Mouse (Mus musculus): ENCODE results near the gene Pik3ap1. TPM values are rescaled to one million over a fixed set of nuclear protein-coding genes. Genes with fewer than 3 reads are reported as not detected.

Pik3ap1 gene
- polyA plus RNA-seq, 1 experiment from 2014 or later: 3.0 TPM

DNA sequence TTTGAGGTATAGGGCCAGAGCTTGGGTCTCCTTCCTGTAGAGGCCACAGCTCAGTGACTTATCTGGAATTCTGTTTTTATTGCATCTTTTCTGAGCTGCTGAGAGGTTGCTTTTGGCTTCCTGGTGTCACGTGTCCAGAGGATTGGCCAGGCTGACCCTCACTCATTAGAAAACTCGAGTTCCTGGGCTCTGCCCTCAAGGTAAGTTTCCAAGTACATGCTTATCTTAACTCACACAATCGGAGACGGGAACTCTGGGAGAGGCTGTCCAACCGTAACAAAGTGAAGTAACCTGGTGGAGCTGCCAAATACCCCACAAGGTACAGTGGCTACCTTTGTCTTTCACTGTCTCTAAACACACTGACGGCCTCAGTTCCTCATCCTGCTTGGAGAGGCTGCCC, 81.5 kb downstream of the Pik3ap1 start:
- Histone ChIP-seq H3K36me3 (replicated peaks; ENCODE audit: control insufficient read depth, insufficient read depth, low read depth, low read length) (no peaks in the 10 kb centered on the region), H3K4me3 (ENCODE audit: low read depth, low read length) (no peak overlapping the region), H3K9me3 (replicated peaks; ENCODE audit: control insufficient read depth, low read length) (no peaks in the 10 kb centered on the region), H3K4me2 (ENCODE audit: low read depth, low read length) (no peak overlapping the region), H3K27me3 (ENCODE audit: control insufficient read depth, insufficient read depth, low read length) (no peaks in the 10 kb centered on the region), H3K4me1 (ENCODE audit: control insufficient read depth, insufficient read depth, low read length) (no peaks in the 10 kb centered on the region), H3K9ac (replicated peaks; ENCODE audit: low read length) (no peak overlapping the region), H3K27ac (replicated peaks; ENCODE audit: low read depth, low read length) (no peak overlapping the region)
- WGBS: 54% methylated on average over 6 of the region's 6 CpGs
- DNase-seq (ENCODE audit: low spot score) (no peak), ATAC-seq (replicated peaks; ENCODE audit: insufficient number of reproducible peaks, low FRiP score, low TSS enrichment, low read depth) (no peak)

DNA sequence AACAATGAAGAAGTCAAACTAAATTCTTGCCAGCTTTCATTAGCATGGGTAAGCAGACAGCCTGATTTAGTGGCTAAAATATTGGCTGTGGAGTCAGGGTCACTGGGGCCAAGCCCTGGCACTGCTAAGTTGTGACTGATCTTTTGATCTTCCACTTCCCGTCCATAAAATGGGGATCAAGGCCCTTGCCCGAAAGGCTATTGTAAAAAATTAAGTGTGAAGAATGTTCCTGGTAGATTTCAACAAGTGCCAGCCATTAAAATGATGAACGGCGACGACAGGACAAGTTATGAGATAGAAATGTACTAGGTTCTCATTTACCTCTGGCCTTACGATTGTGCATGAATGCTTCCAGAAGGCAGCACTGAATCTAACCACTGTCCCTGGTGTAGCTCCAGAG, 83.0 kb downstream of the Pik3ap1 start:
- no peaks in the 10 kb centered on the region for H3K9me3 ChIP-seq (replicated peaks; ENCODE audit: control insufficient read depth, low read length)
- H3K36me3 ChIP-seq (replicated peaks; ENCODE audit: control insufficient read depth, insufficient read depth, low read depth, low read length): no peaks in the 10 kb centered on the region
- no peaks in the 10 kb centered on the region for H3K27me3 ChIP-seq (ENCODE audit: control insufficient read depth, insufficient read depth, low read length)
- H3K9ac ChIP-seq (replicated peaks; ENCODE audit: low read length): no peak overlapping the region
- 51% methylated on average over 6 of the region's 6 CpGs for WGBS
- H3K4me1 ChIP-seq (ENCODE audit: control insufficient read depth, insufficient read depth, low read length): no peaks in the 10 kb centered on the region
- H3K4me2 ChIP-seq (ENCODE audit: low read depth, low read length): no peak overlapping the region
- H3K27ac ChIP-seq (replicated peaks; ENCODE audit: low read depth, low read length): no peak overlapping the region
- DNase-seq (ENCODE audit: low spot score) (no peak), ATAC-seq (replicated peaks; ENCODE audit: insufficient number of reproducible peaks, low FRiP score, low TSS enrichment, low read depth) (no peak)
- no peak overlapping the region for H3K4me3 ChIP-seq (ENCODE audit: low read depth, low read length)

GRCm38 (mm10) chr19:41299446-41299845, 85.5 kb downstream of the Pik3ap1 start:
- Histone ChIP-seq H3K27ac (replicated peaks; ENCODE audit: low read depth, low read length) (no peak overlapping the region), H3K9me3 (replicated peaks; ENCODE audit: control insufficient read depth, low read length) (no peaks in the 10 kb centered on the region), H3K4me3 (ENCODE audit: low read depth, low read length) (no peak overlapping the region), H3K4me1 (ENCODE audit: control insufficient read depth, insufficient read depth, low read length) (no peaks in the 10 kb centered on the region), H3K27me3 (ENCODE audit: control insufficient read depth, insufficient read depth, low read length) (no peaks in the 10 kb centered on the region), H3K4me2 (ENCODE audit: low read depth, low read length) (no peak overlapping the region), H3K36me3 (replicated peaks; ENCODE audit: control insufficient read depth, insufficient read depth, low read depth, low read length) (no peaks in the 10 kb centered on the region), H3K9ac (replicated peaks; ENCODE audit: low read length) (no peak overlapping the region)
- DNase-seq (ENCODE audit: low spot score) (no peak), ATAC-seq (replicated peaks; ENCODE audit: insufficient number of reproducible peaks, low FRiP score, low TSS enrichment, low read depth) (no peak)
- 88% methylated on average over 8 of the region's 8 CpGs for WGBS

- Histone ChIP-seq H3K9ac (replicated peaks; ENCODE audit: low read length) (no peak overlapping the region), H3K4me3 (ENCODE audit: low read depth, low read length) (no peak overlapping the region), H3K4me2 (ENCODE audit: low read depth, low read length) (no peak overlapping the region), H3K27me3 (ENCODE audit: control insufficient read depth, insufficient read depth, low read length) (no peaks in the 10 kb centered on the region), H3K27ac (replicated peaks; ENCODE audit: low read depth, low read length) (no peak overlapping the region), H3K36me3 (replicated peaks; ENCODE audit: control insufficient read depth, insufficient read depth, low read depth, low read length) (no peaks in the 10 kb centered on the region), H3K4me1 (ENCODE audit: control insufficient read depth, insufficient read depth, low read length) (no peaks in the 10 kb centered on the region), H3K9me3 (replicated peaks; ENCODE audit: control insufficient read depth, low read length) (no peaks in the 10 kb centered on the region)
- 61% methylated on average over 5 of the region's 5 CpGs for WGBS
- DNase-seq (ENCODE audit: low spot score) (peak; percentile 20), ATAC-seq (replicated peaks; ENCODE audit: insufficient number of reproducible peaks, low FRiP score, low TSS enrichment, low read depth) (no peak)
These were observed 93.8 kb downstream of the Pik3ap1 start for GRCm38 (mm10) chr19:41290952-41291619.

DNA sequence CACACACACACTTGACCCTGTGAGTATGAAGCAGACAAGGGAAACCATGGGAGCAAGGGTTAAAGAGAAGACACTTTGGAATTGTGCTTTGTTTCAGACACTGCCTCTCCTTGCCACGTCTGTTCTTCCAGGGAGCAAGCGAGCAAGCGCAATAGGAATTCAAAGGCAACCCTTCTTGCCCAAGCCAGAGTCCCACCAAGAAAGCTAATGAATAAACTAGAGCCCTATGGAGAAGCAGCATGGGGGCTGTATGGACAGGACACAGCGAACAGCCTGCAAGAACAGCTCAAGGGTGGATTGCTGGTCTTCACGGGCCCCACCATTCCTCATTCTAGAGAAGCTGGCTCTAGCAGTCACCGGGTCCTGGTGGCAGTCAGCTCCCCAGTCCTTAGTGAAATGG, 96.3 kb downstream of the Pik3ap1 start:
- Histone ChIP-seq H3K27ac (replicated peaks; ENCODE audit: low read depth, low read length) (no peak overlapping the region), H3K4me1 (ENCODE audit: control insufficient read depth, insufficient read depth, low read length) (no peaks in the 10 kb centered on the region), H3K4me3 (ENCODE audit: low read depth, low read length) (no peak overlapping the region), H3K4me2 (ENCODE audit: low read depth, low read length) (no peak overlapping the region), H3K27me3 (ENCODE audit: control insufficient read depth, insufficient read depth, low read length) (no peaks in the 10 kb centered on the region; the same call in 1 of the 2 replicates), H3K9ac (replicated peaks; ENCODE audit: low read length) (no peak overlapping the region), H3K9me3 (replicated peaks; ENCODE audit: control insufficient read depth, low read length) (no peaks in the 10 kb centered on the region), H3K36me3 (replicated peaks; ENCODE audit: control insufficient read depth, insufficient read depth, low read depth, low read length) (no peaks in the 10 kb centered on the region)
- 74% methylated on average over 6 of the region's 6 CpGs for WGBS
- DNase-seq (ENCODE audit: low spot score) (no peak), ATAC-seq (replicated peaks; ENCODE audit: insufficient number of reproducible peaks, low FRiP score, low TSS enrichment, low read depth) (no peak)

GRCm38 (mm10) chr19:41287224-41287623, 97.7 kb downstream of the Pik3ap1 start:
- H3K9ac ChIP-seq (replicated peaks; ENCODE audit: low read length): no peak overlapping the region

DNA sequence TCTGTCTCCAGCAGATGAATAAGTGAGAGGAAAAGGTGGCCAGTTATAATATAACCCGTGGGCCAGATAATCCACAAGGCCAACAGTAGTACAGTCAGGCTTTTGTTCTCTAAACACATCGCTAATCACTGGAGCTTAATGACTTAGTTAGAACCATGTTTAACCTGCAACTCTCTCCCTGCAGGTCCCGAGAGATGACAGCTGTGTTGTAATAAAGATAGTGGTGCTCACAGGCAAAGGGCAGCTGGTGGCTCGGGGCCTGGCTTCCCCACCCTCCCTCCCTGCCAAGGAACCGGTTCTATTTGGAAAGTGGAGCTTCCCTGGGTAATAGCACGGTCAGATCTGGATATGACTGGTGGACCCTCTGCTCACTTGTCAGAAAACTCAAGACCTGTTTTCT, 100.4 kb downstream of the Pik3ap1 start:
- no peaks in the 10 kb centered on the region for H3K9me3 ChIP-seq (replicated peaks; ENCODE audit: control insufficient read depth, low read length)
- 39% methylated on average over 6 of the region's 6 CpGs for WGBS
- no peak for DNase-seq (ENCODE audit: low spot score)
- no peaks in the 10 kb centered on the region for H3K36me3 ChIP-seq (replicated peaks; ENCODE audit: control insufficient read depth, insufficient read depth, low read depth, low read length)
- H3K27ac ChIP-seq (replicated peaks; ENCODE audit: low read depth, low read length): no peak overlapping the region
- H3K4me1 ChIP-seq (ENCODE audit: control insufficient read depth, insufficient read depth, low read length): no peaks in the 10 kb centered on the region
- no peak for ATAC-seq (replicated peaks; ENCODE audit: insufficient number of reproducible peaks, low FRiP score, low TSS enrichment, low read depth)
- no peak overlapping the region for H3K4me3 ChIP-seq (ENCODE audit: low read depth, low read length)
- no peaks in the 10 kb centered on the region; the same call in 1 of the 2 replicates for H3K27me3 ChIP-seq (ENCODE audit: control insufficient read depth, insufficient read depth, low read length)
- H3K4me2 ChIP-seq (ENCODE audit: low read depth, low read length): no peak overlapping the region
- no peak overlapping the region for H3K9ac ChIP-seq (replicated peaks; ENCODE audit: low read length)

More at GRCm38 (mm10) chr19:41287224-41287623, 97.7 kb downstream of the Pik3ap1 start:
- Histone ChIP-seq H3K4me1 (ENCODE audit: control insufficient read depth, insufficient read depth, low read length) (no peaks in the 10 kb centered on the region), H3K36me3 (replicated peaks; ENCODE audit: control insufficient read depth, insufficient read depth, low read depth, low read length) (no peaks in the 10 kb centered on the region), H3K27me3 (ENCODE audit: control insufficient read depth, insufficient read depth, low read length) (no peaks in the 10 kb centered on the region; the same call in 1 of the 2 replicates), H3K9me3 (replicated peaks; ENCODE audit: control insufficient read depth, low read length) (no peaks in the 10 kb centered on the region), H3K4me2 (ENCODE audit: low read depth, low read length) (no peak overlapping the region), H3K4me3 (ENCODE audit: low read depth, low read length) (no peak overlapping the region), H3K27ac (replicated peaks; ENCODE audit: low read depth, low read length) (no peak overlapping the region)
- ATAC-seq (replicated peaks; ENCODE audit: insufficient number of reproducible peaks, low FRiP score, low TSS enrichment, low read depth) (no peak), DNase-seq (ENCODE audit: low spot score) (no peak)
- WGBS: 87% methylated on average over 7 of the region's 7 CpGs

- no peak overlapping the region for H3K9ac ChIP-seq (replicated peaks; ENCODE audit: low read length)
- no peak overlapping the region for H3K4me2 ChIP-seq (ENCODE audit: low read depth, low read length)
- H3K27ac ChIP-seq (replicated peaks; ENCODE audit: low read depth, low read length): no peak overlapping the region
- no peaks in the 10 kb centered on the region for H3K36me3 ChIP-seq (replicated peaks; ENCODE audit: control insufficient read depth, insufficient read depth, low read depth, low read length)
- 80% methylated on average over 5 of the region's 5 CpGs for WGBS
- no peak overlapping the region for H3K4me3 ChIP-seq (ENCODE audit: low read depth, low read length)
- H3K4me1 ChIP-seq (ENCODE audit: control insufficient read depth, insufficient read depth, low read length): no peaks in the 10 kb centered on the region
- H3K27me3 ChIP-seq (ENCODE audit: control insufficient read depth, insufficient read depth, low read length): no peaks in the 10 kb centered on the region; the same call in 1 of the 2 replicates
- no peaks in the 10 kb centered on the region for H3K9me3 ChIP-seq (replicated peaks; ENCODE audit: control insufficient read depth, low read length)
- ATAC-seq (replicated peaks; ENCODE audit: insufficient number of reproducible peaks, low FRiP score, low TSS enrichment, low read depth): no peak
- no peak for DNase-seq (ENCODE audit: low spot score)
These were observed 102.2 kb downstream of the Pik3ap1 start for GRCm38 (mm10) chr19:41282718-41283117.
